Mouse (Mus musculus) lung, postnatal 0 days (tissue): ENCODE results near the gene Mamld1.

Experiments used
- CTCF ChIP-seq: IDR thresholded peaks from 2 replicates; pipeline ENCODE4 v1.5.1; 2016; ENCODE audit warnings: antibody characterized with exemption, mild to moderate bottlenecking
- EP300 ChIP-seq: IDR thresholded peaks from 2 replicates; pipeline ENCODE4 v1.6.1; 2016; ENCODE audit warnings: antibody characterized with exemption, mild to moderate bottlenecking, control low read depth

- peak; percentile 44; the same call in 1 of the 2 replicates for TF ChIP-seq CTCF
- TF ChIP-seq EP300 = no peak
Observed at GRCm38 (mm10) chrX:71049864-71050576, at the start of gene Mamld1.
